Mouse (Mus musculus) stomach, postnatal 0 days (tissue): ENCODE data around the gene Adamts9. TPM values are rescaled to one million over a fixed set of nuclear protein-coding genes. Genes with fewer than 3 reads are reported as not detected.

Source experiments
- ATAC-seq: fragments of 200-750 bp; cut with Nextera tagmentation; 2 replicates; pipeline ENCODE4 v1.8.0; 2017; ENCODE audit not compliant: low FRiP score, low TSS enrichment
- DNase-seq: peaks from one replicate; pipeline ENCODE4 v3.0.0-alpha.2; 2016; ENCODE audit warnings: low spot score
- H3K27ac ChIP-seq: fragments of 300-500 bp; sonication (generic); replicated peaks from 2 replicates; pipeline ENCODE4 v1.5.1; 2014; ENCODE audit warnings: mild to moderate bottlenecking, control low read depth
- H3K27me3 ChIP-seq: fragments of 300-500 bp; sonication (generic); 2 replicates; pipeline ENCODE4 v1.6.1; 2014; ENCODE audit warnings: low read length; ENCODE audit not compliant: control insufficient read depth, insufficient read depth
- H3K36me3 ChIP-seq: fragments of 300-500 bp; sonication (generic); 2 replicates; pipeline ENCODE4 v1.6.1; 2014; ENCODE audit warnings: low read length, mixed read lengths; ENCODE audit not compliant: control insufficient read depth, insufficient read depth
- H3K4me1 ChIP-seq: fragments of 300-500 bp; sonication (generic); replicated peaks from 2 replicates; pipeline ENCODE4 v1.6.1; 2014; ENCODE audit warnings: antibody characterized with exemption; ENCODE audit not compliant: control insufficient read depth, insufficient read depth
- H3K4me2 ChIP-seq: fragments of 300-500 bp; sonication (generic); replicated peaks from 2 replicates; pipeline ENCODE4 v1.6.1; 2014; ENCODE audit warnings: low read depth, mild to moderate bottlenecking, control low read depth, moderate library complexity
- H3K4me3 ChIP-seq: fragments of 300-500 bp; sonication (generic); 2 replicates; pipeline ENCODE4 v1.5.1; 2014; ENCODE audit warnings: low read depth, low read length, control low read depth
- H3K9ac ChIP-seq: fragments of 300-500 bp; sonication (generic); 2 replicates; pipeline ENCODE4 v1.6.1; 2014; ENCODE audit warnings: mild to moderate bottlenecking, low read length, control low read depth, mixed read lengths
- H3K9me3 ChIP-seq: fragments of 300-500 bp; sonication (generic); 2 replicates; pipeline ENCODE4 v1.6.1; 2016; ENCODE audit warnings: low read length; ENCODE audit not compliant: control insufficient read depth
- CTCF ChIP-seq: IDR thresholded peaks from 2 replicates; pipeline ENCODE4 v1.5.1; 2016; ENCODE audit warnings: antibody characterized with exemption, low read depth, mild to moderate bottlenecking, moderate library complexity
- EP300 ChIP-seq: optimal IDR thresholded peaks from 2 replicates; pipeline ENCODE3; 2016; ENCODE audit warnings: antibody characterized with exemption
- WGBS: fragments of 180-500 bp; shearing (Covaris S2); extraction: QIAGEN DNeasy Blood & Tissue Kit; methylation state at CpG from one replicate; pipeline ENCODE4 v1.1.7; 2014; 5-methylcytosine and 5-hydroxymethylcytosine counted together
- polyA plus RNA-seq: library from polyadenylated mRNA; unstranded; fragments of >200 nt; fragmentation: Nextera tagmentation; extraction: Ambion mirVana; gene quantifications from 2 replicates; pipeline ENCODE4 v1.2.1, GENCODE M21; 2015

Gene Adamts9
- 2.5 and 2.9 TPM in 2 replicates for polyA plus RNA-seq

DNA sequence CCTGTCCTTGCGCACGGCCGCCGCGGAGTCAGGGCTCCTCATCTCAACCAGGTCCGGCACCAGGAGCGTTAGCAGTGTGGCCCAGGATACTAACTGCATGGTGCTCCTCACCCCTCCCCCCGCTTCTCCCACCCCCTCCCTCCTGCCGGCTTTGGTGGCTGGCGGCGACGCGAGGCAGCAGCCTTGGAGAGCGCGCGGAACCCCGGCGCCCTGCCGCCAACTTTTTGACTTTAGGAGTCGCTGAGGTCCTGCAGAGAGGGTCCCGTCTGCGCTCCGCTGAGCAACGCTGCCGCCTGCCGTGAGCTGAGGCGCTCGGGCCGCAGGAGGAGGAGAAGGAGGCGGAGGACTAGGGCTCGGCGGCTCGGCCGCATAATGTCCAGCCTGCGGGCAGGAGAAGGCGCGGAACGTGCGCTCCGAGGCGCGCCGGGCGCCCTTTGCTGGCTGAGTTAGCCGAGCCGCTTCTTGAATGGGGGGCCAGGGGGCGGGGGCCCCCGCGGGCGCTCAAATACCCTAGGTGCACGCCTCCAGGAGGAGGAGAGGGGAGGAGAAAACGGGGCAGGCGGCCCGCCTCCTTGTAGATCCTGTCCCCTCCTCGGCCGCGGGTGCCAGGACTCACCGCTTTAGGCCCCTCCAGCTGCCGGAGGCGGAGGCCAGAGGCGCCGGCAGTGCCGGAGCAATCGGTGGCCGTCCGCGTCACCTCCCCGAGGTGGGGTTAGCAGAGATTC lies at the start of gene Adamts9:
TSS of gene Adamts9 (minus strand) at position 436 of the 725 bp plus-strand sequence.
- Histone ChIP-seq H3K9me3 (no peaks in the 10 kb centered on the region), H3K4me2 (peak within 1 kb of the TSS; percentile 68), H3K9ac (peak within 1 kb of the TSS; percentile 76), H3K36me3 (no peaks in the 10 kb centered on the region), H3K27ac (peak within 1 kb of the TSS; percentile 89), H3K4me3 (peak within 1 kb of the TSS; percentile 68), H3K27me3 (no peaks in the 10 kb centered on the region), H3K4me1 (0 out of 2 replicates have a peak, but pooled peaks cover 2% of the 10 kb centered on the region)
- ATAC-seq = peak; percentile 68
- peak; percentile 83 for DNase-seq
- under 1% methylated on average over 62 of the region's 68 CpGs for WGBS
- peak; percentile 50 for TF ChIP-seq CTCF
- TF ChIP-seq EP300 = no peak

DNA sequence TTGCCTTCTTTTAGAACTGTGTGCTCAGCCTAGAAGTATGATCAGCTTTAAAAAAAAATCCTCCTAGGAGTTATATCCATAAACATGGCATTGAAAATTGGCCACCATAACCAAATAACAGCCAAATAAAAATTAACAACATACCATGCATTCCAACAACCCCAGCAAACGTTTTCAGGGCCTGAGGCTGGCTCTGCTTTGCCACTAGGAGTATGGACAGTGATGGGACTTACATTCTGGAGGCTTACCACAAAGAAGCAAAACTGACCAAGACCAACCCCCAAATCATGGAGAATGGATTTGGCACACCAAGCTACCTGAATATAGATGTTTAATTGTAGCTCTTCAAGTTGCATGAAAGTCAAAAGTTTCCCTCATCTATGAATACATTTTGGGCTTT lies 48.3 kb upstream of the Adamts9 start:
- 6% methylated on average over 1 of the region's 1 CpGs for WGBS
- H3K4me2 ChIP-seq = no peak overlapping the region
- no peak overlapping the region for H3K27ac ChIP-seq
- H3K4me1 ChIP-seq = no peaks in the 10 kb centered on the region
- no peaks in the 10 kb centered on the region for H3K36me3 ChIP-seq
- H3K9me3 ChIP-seq = no peaks in the 10 kb centered on the region
- H3K4me3 ChIP-seq = no peak overlapping the region
- H3K27me3 ChIP-seq = no peaks in the 10 kb centered on the region
- DNase-seq (no peak), ATAC-seq (no peak)
- H3K9ac ChIP-seq = no peak overlapping the region
- TF ChIP-seq EP300 (no peak), CTCF (no peak)

DNA sequence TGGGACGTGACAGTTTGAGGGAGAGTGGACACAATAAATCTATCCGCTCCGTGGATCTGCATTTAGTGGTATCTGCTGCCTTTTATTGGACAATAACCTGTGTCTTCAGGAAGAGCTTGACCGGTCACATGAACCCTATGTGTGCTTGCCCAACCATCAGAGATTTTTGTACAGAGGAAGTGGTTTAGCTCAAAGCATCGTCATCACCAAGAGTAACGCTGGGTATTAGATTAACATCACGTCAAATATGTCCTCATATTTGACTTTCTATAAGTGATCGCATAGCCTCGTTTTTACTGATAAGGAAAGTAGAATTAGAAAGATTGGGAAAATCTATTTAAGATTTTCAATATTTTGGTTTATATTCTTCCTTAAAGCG lies 45.3 kb upstream of the Adamts9 start:
- Histone ChIP-seq H3K27me3 (no peaks in the 10 kb centered on the region), H3K27ac (no peak overlapping the region), H3K4me3 (no peak overlapping the region), H3K9ac (no peak overlapping the region), H3K4me1 (no peaks in the 10 kb centered on the region), H3K9me3 (no peaks in the 10 kb centered on the region), H3K4me2 (no peak overlapping the region), H3K36me3 (no peaks in the 10 kb centered on the region)
- ATAC-seq (no peak), DNase-seq (no peak)
- no peak for TF ChIP-seq EP300
- TF ChIP-seq CTCF = no peak
- 80% methylated on average over 10 of the region's 10 CpGs for WGBS

DNA sequence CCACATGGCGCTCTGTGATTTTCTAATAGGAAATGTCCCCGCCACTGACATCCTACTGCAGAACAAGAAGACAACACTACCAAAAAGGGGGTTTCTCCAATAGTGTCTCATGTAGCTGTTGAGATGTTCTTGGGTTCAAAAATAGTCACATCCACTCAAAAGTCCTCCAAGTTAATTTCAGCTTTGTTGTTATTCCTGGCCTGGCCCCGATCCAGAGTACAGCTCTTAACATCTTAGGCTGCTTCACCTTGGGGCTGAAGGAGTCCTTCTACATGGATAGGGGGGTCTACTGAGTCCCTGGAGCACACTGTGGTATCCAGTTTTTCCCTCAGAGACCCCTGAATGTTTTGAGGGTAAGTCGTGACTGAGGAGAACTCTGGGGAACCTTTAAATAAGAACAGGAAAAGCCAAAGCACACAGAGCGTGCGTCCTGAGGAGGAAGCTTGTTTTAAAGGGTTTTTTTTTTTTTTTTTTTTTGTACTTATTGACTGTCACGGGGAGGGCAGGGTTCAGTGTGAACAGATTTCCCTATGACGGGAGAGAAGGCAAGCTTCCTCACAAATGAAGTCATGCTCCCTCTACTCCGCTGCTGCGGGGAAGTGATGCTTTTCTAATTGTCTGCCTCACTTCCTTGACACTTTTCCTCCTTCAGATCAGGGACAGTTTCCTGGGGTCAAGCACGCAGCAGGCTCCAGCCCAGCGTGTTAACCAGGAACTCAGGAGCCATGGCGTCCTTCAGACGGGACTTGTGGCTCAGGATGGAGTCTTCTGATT lies 44.7 kb upstream of the Adamts9 start:
- ATAC-seq = no peak
- H3K9ac ChIP-seq = no peak overlapping the region
- H3K9me3 ChIP-seq = no peaks in the 10 kb centered on the region
- DNase-seq = no peak
- no peak overlapping the region for H3K4me3 ChIP-seq
- no peak overlapping the region for H3K4me2 ChIP-seq
- no peak overlapping the region for H3K27ac ChIP-seq
- WGBS = 70% methylated on average over 14 of the region's 14 CpGs
- H3K27me3 ChIP-seq = no peaks in the 10 kb centered on the region
- no peak for TF ChIP-seq CTCF
- no peak for TF ChIP-seq EP300
- no peaks in the 10 kb centered on the region for H3K4me1 ChIP-seq
- H3K36me3 ChIP-seq = no peaks in the 10 kb centered on the region

DNA sequence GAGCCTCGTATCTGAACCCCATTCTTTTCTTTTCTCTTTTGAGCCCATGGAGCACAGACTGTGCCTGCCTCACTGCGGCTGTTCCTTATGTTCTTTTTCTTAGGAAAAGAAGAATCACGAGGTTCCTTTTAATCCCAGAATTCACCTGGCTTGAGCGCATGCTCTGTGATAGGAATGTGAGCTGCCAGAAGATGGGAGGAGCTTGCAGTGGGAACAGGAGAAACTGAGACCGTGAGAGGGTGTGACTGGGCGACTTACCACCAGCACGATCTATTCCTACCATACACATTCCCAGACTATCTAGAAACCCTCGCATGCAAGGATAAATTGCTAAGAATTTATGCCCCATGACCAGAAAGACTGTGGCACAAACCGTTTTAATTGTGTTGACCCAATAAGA lies 44.1 kb upstream of the Adamts9 start:
- H3K9me3 ChIP-seq = no peaks in the 10 kb centered on the region
- no peak overlapping the region for H3K9ac ChIP-seq
- no peaks in the 10 kb centered on the region for H3K27me3 ChIP-seq
- H3K36me3 ChIP-seq = no peaks in the 10 kb centered on the region
- no peak overlapping the region for H3K4me3 ChIP-seq
- no peak overlapping the region for H3K4me2 ChIP-seq
- no peak overlapping the region for H3K27ac ChIP-seq
- ATAC-seq = no peak
- WGBS = 73% methylated on average over 9 of the region's 9 CpGs
- DNase-seq = no peak
- TF ChIP-seq CTCF = no peak
- TF ChIP-seq EP300 = no peak
- no peaks in the 10 kb centered on the region for H3K4me1 ChIP-seq

DNA sequence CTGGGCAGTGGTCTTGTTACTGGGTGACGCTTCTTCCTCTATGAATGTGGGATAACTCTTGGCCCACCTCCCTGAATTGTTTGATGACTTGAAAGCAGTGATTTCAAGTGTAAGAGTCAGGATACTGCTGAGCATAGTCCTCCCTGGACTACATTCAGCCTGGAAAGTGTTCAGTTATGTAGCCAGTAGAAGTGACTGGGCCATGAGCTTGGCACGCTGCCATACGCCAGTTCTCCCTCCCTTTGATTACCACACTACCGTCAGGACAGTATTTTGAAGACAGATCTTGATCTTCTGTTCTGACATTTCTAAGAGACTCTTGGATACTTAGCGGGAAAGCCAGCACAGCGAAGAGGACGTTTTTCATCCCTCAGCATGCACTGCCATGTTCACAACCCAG lies 40.1 kb upstream of the Adamts9 start:
- DNase-seq = no peak
- no peak for ATAC-seq
- no peak for TF ChIP-seq EP300
- no peak for TF ChIP-seq CTCF
- Histone ChIP-seq H3K4me2 (no peak overlapping the region), H3K4me1 (no peaks in the 10 kb centered on the region), H3K4me3 (no peak overlapping the region), H3K9ac (no peak overlapping the region), H3K27ac (no peak overlapping the region), H3K36me3 (no peaks in the 10 kb centered on the region), H3K9me3 (no peaks in the 10 kb centered on the region), H3K27me3 (no peaks in the 10 kb centered on the region)
- WGBS = 73% methylated on average over 7 of the region's 7 CpGs
